Mouse (Mus musculus) neural tube, embryonic 11.5 days (tissue): ENCODE data around the gene Hdc. TPM values are rescaled to one million over a fixed set of nuclear protein-coding genes. Genes with fewer than 3 reads are reported as not detected.

Experiments
- ATAC-seq: fragments of 200-750 bp; cut with Nextera tagmentation; 2 replicates; pipeline ENCODE4 v1.8.0; 2017; ENCODE audit warnings: moderate number of reproducible peaks, mild to moderate bottlenecking, moderate TSS enrichment, moderate library complexity; ENCODE audit not compliant: insufficient read depth, low FRiP score, low TSS enrichment
- DNase-seq: peaks from one replicate; pipeline ENCODE4 v3.0.0-alpha.2; 2015; ENCODE audit warnings: low spot score
- H3K27ac ChIP-seq: fragments of 300-500 bp; sonication (generic); 2 replicates; pipeline ENCODE4 v1.5.1; 2014; ENCODE audit warnings: low read depth, mild to moderate bottlenecking, low read length
- H3K27me3 ChIP-seq: fragments of 300-500 bp; sonication (generic); 2 replicates; pipeline ENCODE4 v1.6.1; 2014; ENCODE audit warnings: mild to moderate bottlenecking, low read length, mixed read lengths; ENCODE audit not compliant: control insufficient read depth, insufficient read depth
- H3K36me3 ChIP-seq: fragments of 300-500 bp; sonication (generic); 2 replicates; pipeline ENCODE4 v1.6.1; 2014; ENCODE audit warnings: mild to moderate bottlenecking, low read length, moderate library complexity, mixed read lengths; ENCODE audit not compliant: control insufficient read depth, insufficient read depth
- H3K4me1 ChIP-seq: fragments of 300-500 bp; sonication (generic); 2 replicates; pipeline ENCODE4 v1.6.1; 2014; ENCODE audit warnings: low read length, mixed read lengths; ENCODE audit not compliant: control insufficient read depth, insufficient read depth
- H3K4me2 ChIP-seq: fragments of 300-500 bp; sonication (generic); 2 replicates; pipeline ENCODE4 v1.6.1; 2014; ENCODE audit warnings: low read depth, mild to moderate bottlenecking, moderate library complexity
- H3K4me3 ChIP-seq: fragments of 300-500 bp; sonication (generic); 2 replicates; pipeline ENCODE4 v1.5.1; 2014; ENCODE audit warnings: low read depth, low read length
- H3K9ac ChIP-seq: fragments of 300-500 bp; sonication (generic); 2 replicates; pipeline ENCODE4 v1.6.1; 2014; ENCODE audit warnings: mild to moderate bottlenecking, low read length
- H3K9me3 ChIP-seq: fragments of 300-500 bp; sonication (generic); 2 replicates; pipeline ENCODE4 v1.6.1; 2016; ENCODE audit warnings: low read length; ENCODE audit not compliant: control insufficient read depth
- WGBS: fragments of 180-500 bp; shearing (Covaris S2); extraction: QIAGEN DNeasy Blood & Tissue Kit; methylation state at CpG from one replicate; pipeline ENCODE4 v1.1.7; 2014; 5-methylcytosine and 5-hydroxymethylcytosine counted together
- polyA plus RNA-seq: library from polyadenylated mRNA; unstranded; fragments of >200 nt; fragmentation: Nextera tagmentation; extraction: Ambion mirVana; gene quantifications from 2 replicates; pipeline ENCODE4 v1.2.1, GENCODE M21; 2014

The Hdc gene
- polyA plus RNA-seq, 1 experiment from 2014 or later, result 0.95 TPM

GRCm38 (mm10) chr2:126607553-126608203 lies 11.4 kb downstream of the Hdc start:
- H3K36me3 ChIP-seq, result no peaks in the 10 kb centered on the region
- WGBS, result 86% methylated on average over 10 of the region's 10 CpGs
- H3K27me3 ChIP-seq, result no peaks in the 10 kb centered on the region
- DNase-seq, result no peak
- no peak overlapping the region for H3K4me2 ChIP-seq
- ATAC-seq, result no peak
- H3K27ac ChIP-seq, result no peak overlapping the region
- H3K4me3 ChIP-seq, result no peak overlapping the region
- no peaks in the 10 kb centered on the region for H3K4me1 ChIP-seq
- H3K9me3 ChIP-seq, result no peaks in the 10 kb centered on the region
- no peak overlapping the region for H3K9ac ChIP-seq

DNA sequence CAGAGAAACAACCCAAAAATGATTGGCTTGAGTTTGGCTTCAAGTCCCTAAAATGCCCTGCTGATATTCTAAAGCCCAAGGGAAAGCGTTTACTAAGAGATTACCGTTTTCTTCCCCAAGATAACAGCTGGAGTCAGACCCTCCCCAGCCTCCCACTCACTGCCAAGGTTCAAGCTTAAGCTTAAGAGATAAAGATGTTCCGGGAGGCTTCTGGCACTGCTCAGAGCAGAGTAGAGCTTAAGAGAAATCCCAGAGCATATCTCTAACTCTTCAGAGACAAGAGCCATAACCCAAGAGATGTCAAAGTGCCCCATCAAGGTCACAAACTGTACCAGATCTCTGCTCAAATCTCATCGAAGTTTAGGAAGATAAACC lies 12.4 kb downstream of the Hdc start:
- 81% methylated on average over 4 of the region's 4 CpGs for WGBS
- H3K4me1 ChIP-seq, result no peaks in the 10 kb centered on the region
- no peak overlapping the region for H3K4me2 ChIP-seq
- no peak overlapping the region for H3K9ac ChIP-seq
- H3K9me3 ChIP-seq, result no peaks in the 10 kb centered on the region
- H3K27ac ChIP-seq, result no peak overlapping the region
- no peak overlapping the region for H3K4me3 ChIP-seq
- ATAC-seq (no peak), DNase-seq (no peak)
- H3K36me3 ChIP-seq, result no peaks in the 10 kb centered on the region
- H3K27me3 ChIP-seq, result no peaks in the 10 kb centered on the region

DNA sequence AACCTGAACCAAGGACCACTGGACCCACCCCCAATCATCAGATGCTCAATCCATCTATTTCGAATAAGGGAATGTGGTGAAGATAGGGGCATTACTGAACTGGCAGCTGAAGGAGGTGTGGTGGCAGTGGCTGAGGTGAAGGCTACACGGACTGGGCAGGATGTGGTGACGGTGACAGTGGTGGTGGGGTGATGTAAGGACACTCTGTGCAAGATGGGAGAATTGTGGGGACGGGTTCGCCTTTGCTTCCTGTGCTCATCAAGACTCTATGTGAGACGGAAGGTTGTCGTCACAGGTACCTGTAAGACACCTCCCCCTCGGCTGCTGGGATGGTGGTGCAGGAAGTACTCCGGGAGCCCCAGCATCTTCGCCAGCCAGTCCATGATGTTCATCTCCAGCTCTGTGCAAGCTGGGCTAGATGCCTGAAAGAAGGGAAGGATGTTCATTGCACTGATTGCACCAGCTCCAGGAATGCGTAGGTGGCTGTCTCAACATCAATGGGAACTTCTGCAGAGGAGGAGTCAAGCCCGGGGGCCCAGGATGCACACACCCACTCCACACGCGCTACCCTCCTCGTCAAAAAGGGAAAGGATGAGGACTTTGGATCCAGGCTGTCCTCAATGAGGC lies 12.9 kb downstream of the Hdc start:
- Histone ChIP-seq H3K4me3 (no peak overlapping the region), H3K4me2 (no peak overlapping the region), H3K4me1 (no peaks in the 10 kb centered on the region), H3K27ac (no peak overlapping the region), H3K9me3 (no peaks in the 10 kb centered on the region), H3K36me3 (no peaks in the 10 kb centered on the region), H3K9ac (no peak overlapping the region), H3K27me3 (no peaks in the 10 kb centered on the region)
- ATAC-seq (no peak), DNase-seq (no peak)
- 87% methylated on average over 15 of the region's 15 CpGs for WGBS

DNA sequence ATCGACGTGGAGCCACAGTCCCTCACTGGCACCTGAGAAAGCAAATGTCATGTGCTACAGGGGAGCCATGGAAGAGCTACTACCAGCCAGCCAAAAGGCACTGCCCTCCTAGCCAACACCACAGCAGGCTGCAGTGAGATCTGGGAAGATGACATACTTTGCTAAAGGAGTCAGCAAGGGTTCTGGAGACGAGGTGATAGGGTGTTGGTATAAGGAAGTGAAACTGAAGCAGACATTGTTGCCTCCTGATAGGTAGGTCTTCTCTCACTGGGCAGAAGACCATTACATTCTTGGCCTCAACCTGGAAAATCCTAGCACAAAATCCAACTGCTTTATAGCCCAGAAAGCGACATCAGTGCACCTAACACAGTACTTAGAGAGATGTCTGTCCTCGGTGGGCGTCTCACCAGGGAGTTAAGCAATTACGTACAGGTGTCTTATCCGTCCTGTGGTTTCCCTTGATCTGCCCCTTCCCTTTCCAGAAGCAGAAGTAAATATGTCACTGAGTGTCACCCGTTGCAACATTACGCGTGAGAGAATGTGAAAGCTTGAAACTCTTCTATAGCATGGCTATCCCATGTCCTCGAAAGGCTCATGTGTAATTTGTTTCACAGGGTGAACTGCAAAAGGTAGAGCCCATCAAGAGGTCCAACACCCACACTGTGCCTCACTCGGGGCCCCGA lies 17.0 kb downstream of the Hdc start:
- ATAC-seq, result no peak

DNA sequence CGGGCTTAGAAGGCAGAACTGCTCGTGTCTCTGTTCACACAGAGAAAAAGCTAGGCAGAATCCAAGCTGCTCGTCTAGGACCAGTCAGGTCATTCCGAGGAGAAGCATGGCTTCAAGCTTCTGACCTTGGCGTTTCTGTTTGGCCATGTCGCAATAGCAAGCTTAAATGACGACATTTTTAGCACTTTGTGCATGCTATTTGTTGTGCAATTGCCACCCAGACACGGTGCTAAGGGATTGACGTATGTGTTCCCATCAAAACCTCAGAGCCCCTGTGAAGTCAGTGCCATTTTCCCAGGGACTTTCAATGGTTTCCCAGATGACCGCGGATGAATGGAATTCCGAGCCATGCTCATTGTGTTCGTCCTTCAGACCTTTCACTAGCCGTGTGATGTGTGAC lies 18.6 kb downstream of the Hdc start:
- DNase-seq, result no peak
- Histone ChIP-seq H3K27me3 (no peaks in the 10 kb centered on the region), H3K36me3 (no peaks in the 10 kb centered on the region), H3K4me2 (no peak overlapping the region), H3K9ac (no peak overlapping the region), H3K4me1 (no peaks in the 10 kb centered on the region), H3K4me3 (no peak overlapping the region), H3K27ac (no peak overlapping the region), H3K9me3 (no peaks in the 10 kb centered on the region)
- ATAC-seq, result no peak
- 83% methylated on average over 14 of the region's 14 CpGs for WGBS

More for the DNA sequence above, 17.0 kb downstream of the Hdc start:
- Histone ChIP-seq H3K4me2 (no peak overlapping the region), H3K9ac (no peak overlapping the region), H3K4me1 (no peaks in the 10 kb centered on the region), H3K9me3 (no peaks in the 10 kb centered on the region), H3K36me3 (no peaks in the 10 kb centered on the region), H3K27ac (no peak overlapping the region), H3K27me3 (no peaks in the 10 kb centered on the region), H3K4me3 (no peak overlapping the region)
- no peak for DNase-seq
- WGBS, result 84% methylated on average over 14 of the region's 14 CpGs

DNA sequence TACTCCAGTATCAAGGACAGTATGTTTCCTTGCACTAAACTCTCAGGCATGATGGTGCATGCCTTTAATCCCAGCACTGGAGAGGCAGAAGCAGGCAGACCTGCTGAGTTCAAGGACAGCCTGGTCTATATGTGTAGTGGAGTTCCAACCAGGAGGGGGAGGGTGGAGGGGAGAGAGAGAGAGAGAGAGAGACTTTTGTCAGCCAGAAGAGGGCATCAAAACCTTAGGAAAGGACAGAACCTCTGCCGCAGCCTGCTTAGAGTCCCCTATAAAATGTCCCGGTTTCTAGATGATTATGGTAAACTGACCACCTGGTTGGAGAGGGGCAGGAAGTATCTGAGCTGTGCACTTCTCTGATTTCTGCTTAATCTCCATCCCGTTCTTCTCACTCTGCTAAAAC lies 20.1 kb downstream of the Hdc start:
- Histone ChIP-seq H3K27ac (no peak overlapping the region), H3K4me1 (no peaks in the 10 kb centered on the region), H3K4me3 (no peak overlapping the region), H3K36me3 (no peaks in the 10 kb centered on the region), H3K9me3 (no peaks in the 10 kb centered on the region), H3K27me3 (no peaks in the 10 kb centered on the region), H3K9ac (no peak overlapping the region), H3K4me2 (no peak overlapping the region)
- ATAC-seq (no peak), DNase-seq (peak; percentile 23)
- WGBS, result 22% methylated on average over 3 of the region's 3 CpGs

- WGBS, result 59% methylated on average over 2 of the region's 2 CpGs
- ATAC-seq, result no peak
- Histone ChIP-seq H3K4me3 (no peak overlapping the region), H3K27me3 (no peaks in the 10 kb centered on the region), H3K9me3 (no peaks in the 10 kb centered on the region), H3K36me3 (no peaks in the 10 kb centered on the region), H3K4me2 (no peak overlapping the region), H3K4me1 (no peaks in the 10 kb centered on the region), H3K27ac (no peak overlapping the region), H3K9ac (no peak overlapping the region)
- DNase-seq, result no peak
These were observed 20.7 kb downstream of the Hdc start for GRCm38 (mm10) chr2:126598359-126598758.

DNA sequence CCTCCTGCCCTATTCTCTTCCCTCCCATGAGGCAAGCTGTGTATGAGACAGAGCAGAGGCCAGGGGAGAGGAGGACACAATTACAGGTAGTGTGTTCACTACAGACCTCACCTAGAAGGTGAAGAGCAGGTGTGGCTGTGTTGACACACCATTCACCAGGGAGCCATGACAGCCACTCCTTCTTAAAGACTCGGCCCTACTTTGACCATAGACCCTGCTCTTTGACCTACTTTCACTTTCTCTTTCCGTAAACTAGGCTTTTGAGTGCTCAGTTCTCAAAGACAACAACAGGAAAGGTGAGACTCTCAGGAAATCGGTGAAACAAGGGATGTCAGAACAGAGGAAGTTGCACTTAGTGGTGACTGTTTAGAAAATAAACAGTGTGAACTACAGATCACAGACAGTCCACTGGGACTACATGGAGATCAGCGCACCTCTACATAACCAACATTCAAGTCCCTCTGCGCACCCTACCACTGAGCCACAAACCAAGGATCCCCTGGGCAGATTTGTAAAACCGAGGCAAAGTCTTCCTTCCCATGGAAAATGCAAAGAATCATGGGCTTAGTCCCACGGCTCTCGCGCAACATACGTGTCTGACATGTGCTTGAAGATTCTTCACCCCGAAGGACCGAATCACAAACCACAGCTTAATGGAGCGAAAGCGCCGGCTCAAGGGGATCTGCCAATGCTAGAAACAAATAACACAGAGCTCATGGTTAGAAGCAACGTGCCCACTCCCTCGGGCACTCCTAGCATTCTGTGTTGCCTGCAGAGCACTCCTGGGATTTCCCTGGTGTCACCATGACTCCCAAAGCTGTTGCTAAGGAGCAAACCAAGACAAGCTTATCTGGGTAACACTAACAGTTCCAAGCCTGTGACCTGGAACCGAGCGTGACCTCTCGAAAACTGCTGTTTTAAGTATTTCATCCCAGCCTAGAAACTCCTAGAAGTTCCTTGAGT lies 21.5 kb downstream of the Hdc start:
- no peaks in the 10 kb centered on the region for H3K4me1 ChIP-seq
- H3K36me3 ChIP-seq, result no peaks in the 10 kb centered on the region
- no peak overlapping the region for H3K4me2 ChIP-seq
- H3K9ac ChIP-seq, result no peak overlapping the region
- no peak overlapping the region for H3K4me3 ChIP-seq
- H3K9me3 ChIP-seq, result no peaks in the 10 kb centered on the region
- ATAC-seq, result no peak
- no peak overlapping the region for H3K27ac ChIP-seq
- H3K27me3 ChIP-seq, result no peaks in the 10 kb centered on the region
- 86% methylated on average over 20 of the region's 20 CpGs for WGBS
- DNase-seq, result no peak
